Mouse (Mus musculus): ENCODE results near the gene Klhl18. TPM values are rescaled to one million over a fixed set of nuclear protein-coding genes. Genes with fewer than 3 reads are reported as not detected.

Gene Klhl18
- total RNA-seq, 2 experiments from 2014 or later = 11.7 to 12.6 TPM

Other genes with a start within 250 kb of the Klhl18 start
- gene Cspg5, start 232.9 kb downstream of the Klhl18 start, total RNA-seq (2021) = 1 to 10 TPM; 1.5 to 2.2 TPM
- 1 to 10 TPM; 4.8 to 5.5 TPM for gene Elp6, start 171.5 kb downstream of the Klhl18 start, total RNA-seq (2021)
- 10 to 100 TPM; 25.1 to 29.4 TPM for gene Scap, start 143.4 kb downstream of the Klhl18 start, total RNA-seq (2021)
- 10 to 100 TPM; 29.5 to 34.0 TPM for gene Ptpn23, start 68.5 kb downstream of the Klhl18 start, total RNA-seq (2021)
- 1 to 10 TPM in 1 of 2 experiments, under 1 TPM in 1; 0.98 to 3.5 TPM for gene Ngp, start 56.9 kb downstream of the Klhl18 start, total RNA-seq (2021)
- gene Kif9, start 264 bp upstream of the Klhl18 start, total RNA-seq (2021) = under 1 TPM; 0.29 to 0.52 TPM
- gene Setd2, start 55.9 kb upstream of the Klhl18 start, total RNA-seq (2021) = 10 to 100 TPM; 61.7 to 62.3 TPM
- 1 to 10 TPM; 4.0 to 4.3 TPM for gene Nradd, start 147.8 kb upstream of the Klhl18 start, total RNA-seq (2021)
- 1 to 10 TPM; 3.1 to 3.4 TPM for gene Nbeal2, start 177.5 kb upstream of the Klhl18 start, total RNA-seq (2021)
- 10 to 100 TPM; 57.0 to 57.9 TPM for gene Ccdc12, start 179.8 kb upstream of the Klhl18 start, total RNA-seq (2021)

All from gastrocnemius, postnatal 4 days (tissue).